Mouse (Mus musculus): Measurements from ENCODE around the gene Cntd1.

Gene Cntd1

GRCm38 (mm10) chr11:101278223-101279192 is at the start of gene Cntd1, which contains the start of gene Coa3:
Cntd1 (plus strand) TSS chr11:101279012.
Coa3 (minus strand) TSS chr11:101279114.
- DNase-seq: peak; percentile 87 to 91

DNA sequence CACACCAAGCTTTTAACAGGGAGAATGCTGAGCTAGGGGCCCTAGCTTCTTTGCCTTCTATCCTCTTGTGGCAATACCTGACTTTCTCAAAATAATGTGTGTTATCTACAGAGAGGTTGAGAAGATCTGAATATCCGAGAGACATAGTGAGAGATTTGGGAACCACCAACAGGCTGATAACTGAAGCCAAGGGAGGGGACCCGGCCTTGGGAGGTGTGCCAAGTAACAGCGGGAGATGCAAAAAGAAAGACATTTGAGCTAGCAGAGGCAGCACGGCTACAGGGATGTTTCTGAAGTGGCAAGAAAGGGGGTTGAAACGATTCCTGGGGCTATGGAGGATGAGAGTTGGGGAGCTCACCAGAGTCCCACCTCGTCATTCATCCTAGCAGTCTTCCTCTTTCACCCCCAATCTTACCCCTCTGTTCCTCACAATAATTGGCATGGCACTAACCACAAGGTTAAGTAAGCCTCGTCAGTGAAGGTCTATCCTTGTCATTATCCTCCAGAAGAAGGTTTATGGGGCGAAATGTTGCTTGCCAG is 49.4 kb upstream of the Cntd1 start:
- peak; percentile 50 to 55 for DNase-seq

- peak; percentile 54 to 65 for DNase-seq
Observed at GRCm38 (mm10) chr11:101230061-101230511, 48.7 kb upstream of the Cntd1 start.

DNA sequence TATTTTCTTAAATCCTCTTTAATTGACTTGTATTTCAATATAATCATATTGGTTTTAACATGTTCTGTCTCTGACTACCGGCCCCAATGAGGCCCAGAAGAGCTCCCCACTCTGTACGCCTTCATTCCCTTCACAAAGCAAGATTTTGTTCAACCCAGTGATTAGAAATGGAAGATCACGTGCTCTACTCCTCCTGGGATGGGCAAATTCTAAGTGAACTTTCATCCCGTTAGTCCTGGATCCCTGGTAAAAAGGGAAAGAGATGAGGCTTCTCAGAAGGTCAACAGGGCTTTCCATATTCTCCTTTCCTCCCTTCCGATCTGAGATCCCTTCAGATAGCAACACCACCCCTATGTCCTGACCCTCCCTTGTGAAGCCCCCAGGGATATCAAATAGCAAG is 48.3 kb upstream of the Cntd1 start:
- DNase-seq: no peak

GRCm38 (mm10) chr11:101230991-101231871 is 47.6 kb upstream of the Cntd1 start:
- DNase-seq: peak; percentile 73 to 81

DNA sequence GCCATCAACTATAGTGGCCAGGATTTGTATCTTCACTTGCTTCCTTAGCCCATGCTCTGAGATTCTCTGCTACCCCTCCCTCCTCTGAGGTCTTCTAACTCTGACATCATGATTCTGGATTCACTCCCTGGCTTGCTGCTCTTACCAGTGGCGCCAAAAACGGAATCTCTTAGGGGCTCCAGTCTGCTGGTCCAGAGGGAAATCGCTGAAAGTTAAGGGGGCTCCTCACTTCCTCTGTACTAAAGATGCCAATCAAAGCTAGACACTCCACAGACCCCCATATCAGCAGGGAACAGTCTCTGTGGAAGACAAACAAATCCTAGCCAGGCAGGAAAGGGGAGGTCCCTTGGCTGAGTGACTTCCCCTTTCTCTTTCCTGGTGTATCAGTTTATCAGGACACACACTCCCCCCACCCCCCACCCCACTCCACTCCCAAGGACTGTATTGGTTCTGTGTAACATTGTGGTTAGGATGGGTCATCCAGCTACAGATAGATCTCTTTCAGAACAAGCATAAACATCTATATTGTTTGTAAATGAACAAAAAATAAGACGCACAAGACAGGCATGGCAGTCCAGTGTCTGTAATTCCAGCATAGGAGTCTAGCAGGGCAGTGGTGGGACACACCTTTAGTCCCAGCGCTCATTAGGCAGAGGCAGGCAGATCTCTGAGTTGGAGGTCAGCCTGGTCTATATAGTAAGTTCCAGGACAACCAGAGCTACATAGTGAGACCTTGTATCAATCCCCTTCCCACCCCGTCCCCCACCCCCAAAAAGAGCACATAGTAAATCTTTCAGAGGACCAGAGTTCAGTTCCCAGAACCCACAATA is 46.6 kb upstream of the Cntd1 start:
- peak; percentile 55 to 67 for DNase-seq

GRCm38 (mm10) chr11:101233240-101233639 is 45.6 kb upstream of the Cntd1 start:
- DNase-seq: no peak

GRCm38 (mm10) chr11:101234124-101234523 is 44.7 kb upstream of the Cntd1 start:
- no peak for DNase-seq

GRCm38 (mm10) chr11:101235429-101235828 is 43.4 kb upstream of the Cntd1 start:
- DNase-seq: no peak

GRCm38 (mm10) chr11:101236782-101237181 is 42.0 kb upstream of the Cntd1 start:
- DNase-seq: no peak

- peak; percentile 64 to 69 for DNase-seq
Observed at GRCm38 (mm10) chr11:101238071-101238647, 40.7 kb upstream of the Cntd1 start.

DNA sequence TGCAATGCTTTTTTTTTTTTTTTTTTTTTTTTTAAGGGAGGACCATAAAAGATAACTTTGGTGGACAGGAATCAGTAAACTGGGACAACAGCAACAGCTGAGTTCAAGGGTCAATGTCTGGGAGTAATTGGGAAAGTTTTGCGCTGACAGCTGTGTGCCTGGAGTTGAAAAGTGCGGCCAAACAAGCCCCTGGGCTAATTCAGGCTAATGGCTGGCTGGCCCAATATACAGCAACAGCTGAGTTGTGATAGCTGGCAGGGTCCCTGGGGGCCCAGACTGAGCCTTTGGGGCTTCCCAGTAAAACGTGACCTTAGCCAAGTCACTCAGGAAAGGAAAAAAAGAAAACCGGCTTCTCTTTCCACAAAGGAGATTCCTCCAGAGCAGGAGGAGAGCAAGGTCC is 33.7 kb upstream of the Cntd1 start:
- peak; percentile 56 to 69 for DNase-seq

DNA sequence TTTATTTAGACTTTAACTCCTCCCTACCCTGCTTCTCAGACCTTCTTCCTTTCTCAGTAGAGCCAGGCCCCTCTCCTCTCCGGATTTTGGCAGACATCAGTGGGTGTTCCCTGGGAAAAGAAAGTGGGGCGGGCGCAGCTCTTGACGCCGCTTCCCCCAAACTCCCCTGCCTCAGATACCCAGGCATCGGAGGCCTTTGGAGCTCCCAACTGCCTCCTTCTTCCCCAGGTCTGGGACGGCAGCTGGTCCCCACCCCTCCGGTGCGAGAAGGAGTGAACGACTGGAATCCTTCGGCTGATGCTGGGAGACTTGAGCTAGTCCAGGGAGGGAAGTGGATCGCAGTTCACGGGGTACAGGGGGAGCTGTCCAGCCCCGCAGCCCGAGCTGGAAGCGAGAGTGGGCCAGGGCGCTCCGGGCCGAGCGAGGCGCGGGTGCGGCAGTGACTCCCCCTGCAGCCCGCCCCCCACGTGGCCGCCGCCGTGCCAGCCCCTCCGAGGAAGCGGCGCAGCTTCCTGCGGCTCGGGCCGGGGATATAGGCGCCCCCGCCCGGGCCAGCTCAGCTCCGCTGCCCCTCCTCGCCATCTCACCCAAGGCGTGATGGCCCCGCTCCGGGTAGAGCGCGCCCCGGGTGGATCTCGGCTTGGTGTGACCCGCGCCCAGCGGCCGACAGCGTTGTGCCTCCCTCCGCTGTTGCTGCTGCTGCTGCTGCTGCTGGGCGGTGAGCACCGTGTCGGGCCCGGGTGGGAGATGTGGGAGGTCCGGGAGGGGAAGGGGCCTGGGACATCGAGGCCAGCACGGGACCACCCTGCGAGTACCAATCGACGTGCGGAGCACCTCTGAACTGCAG is 32.7 kb upstream of the Cntd1 start, which contains the start of gene Ramp2:
Gene Ramp2 (plus strand): TSS at position 174 of the 847 bp plus-strand sequence.
- DNase-seq: peak; percentile 80 to 87

DNA sequence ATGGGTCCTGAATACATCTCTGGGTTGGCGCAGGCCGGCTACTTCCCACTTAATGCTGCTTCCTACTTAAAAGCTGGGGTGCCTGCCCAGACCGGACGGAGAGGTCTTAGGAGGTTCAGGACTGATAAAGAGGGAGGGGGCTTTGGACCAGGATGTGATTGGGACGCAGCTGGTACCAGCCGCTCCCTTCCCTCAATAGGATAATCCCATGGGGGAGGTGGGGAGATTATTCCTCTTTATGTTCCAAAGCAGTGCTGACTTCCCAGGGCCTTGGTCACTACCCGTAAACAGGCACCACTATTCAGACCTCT is 32.2 kb upstream of the Cntd1 start:
- no peak for DNase-seq

- DNase-seq: peak in 1 of 2 experiments; percentile 26
Observed at GRCm38 (mm10) chr11:101247521-101248030, 31.2 kb upstream of the Cntd1 start.

DNA sequence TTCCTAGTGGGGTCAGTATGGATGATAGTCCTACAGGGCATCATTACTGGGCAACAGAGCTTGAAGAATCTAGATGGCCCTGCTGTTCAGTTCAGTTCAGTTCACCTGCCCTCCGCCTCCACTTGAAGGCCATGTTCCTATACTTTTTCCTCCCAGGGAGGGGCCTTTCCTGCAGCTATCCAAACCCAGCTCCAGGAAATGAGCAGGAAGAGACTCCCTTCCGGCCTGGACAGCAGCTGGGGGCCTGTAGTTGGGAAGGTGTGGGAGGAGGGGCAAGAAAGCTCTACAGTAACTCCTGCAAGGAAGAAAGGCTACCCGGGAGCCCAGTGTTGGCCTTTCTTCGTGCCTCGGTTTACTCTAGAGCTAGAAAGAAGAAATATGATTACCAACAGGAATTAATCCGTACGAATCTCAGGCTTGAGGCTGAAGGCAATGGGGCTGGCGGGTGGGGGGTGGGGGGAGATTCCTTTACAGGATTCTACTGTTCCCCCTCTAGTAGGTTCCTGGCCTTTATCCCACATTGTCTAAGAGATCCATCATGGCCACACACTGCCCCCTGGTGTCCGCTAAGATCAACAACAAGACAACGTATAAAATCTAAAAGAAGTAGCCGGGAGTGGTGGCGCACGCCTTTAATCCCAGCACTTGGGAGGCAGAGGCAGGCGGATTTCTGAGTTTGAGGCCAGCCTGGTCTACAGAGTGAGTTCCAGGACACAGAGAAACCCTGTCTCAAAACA is 30.4 kb upstream of the Cntd1 start:
- DNase-seq: peak; percentile 82 to 86

GRCm38 (mm10) chr11:101251031-101251430 is 27.8 kb upstream of the Cntd1 start:
- peak in 1 of 2 experiments; percentile 28 for DNase-seq

GRCm38 (mm10) chr11:101252941-101253340 is 25.9 kb upstream of the Cntd1 start:
- peak in 1 of 2 experiments; percentile 25 for DNase-seq

DNA sequence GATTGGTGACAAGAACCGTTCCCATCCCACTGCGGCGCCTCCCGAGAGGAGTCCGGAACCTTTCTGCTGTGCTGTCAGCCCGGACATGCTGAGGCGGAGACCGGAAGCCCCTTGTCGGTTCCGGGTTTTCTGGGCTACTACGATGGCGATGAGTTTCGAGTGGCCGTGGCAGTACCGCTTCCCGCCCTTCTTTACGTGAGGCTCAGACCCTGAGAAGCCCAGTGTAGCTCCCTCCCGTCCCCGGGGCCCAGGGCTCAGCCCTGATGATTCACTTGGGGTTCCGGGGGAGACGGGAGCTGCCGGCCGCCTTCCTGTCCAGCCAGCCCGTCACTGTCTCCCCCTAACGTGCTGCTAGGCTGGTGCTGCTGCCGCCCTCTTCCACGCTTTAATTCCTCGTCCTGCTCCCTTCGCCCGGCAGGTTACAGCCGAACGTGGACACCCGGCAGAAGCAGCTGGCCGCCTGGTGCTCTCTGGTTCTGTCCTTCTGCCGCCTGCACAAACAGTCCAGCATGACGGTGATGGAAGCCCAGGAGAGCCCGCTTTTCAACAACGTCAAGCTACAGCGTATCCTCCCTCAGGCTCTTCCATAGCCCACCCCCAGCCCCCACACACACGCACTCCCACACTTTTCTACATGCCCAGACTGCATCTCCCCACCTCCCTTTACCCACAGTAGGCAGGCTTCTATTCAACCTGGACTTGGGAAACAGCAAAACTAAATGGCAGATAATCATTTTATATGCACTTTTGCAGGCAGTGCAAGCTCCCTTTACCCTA is 25.0 kb upstream of the Cntd1 start, which contains the start of gene Vps25:
Gene Vps25 (plus strand): TSS at position 95 of the 777 bp plus-strand sequence.
- DNase-seq: peak; percentile 89 to 92
